Mouse (Mus musculus): Measurements from ENCODE around the gene Tmem259.

Tmem259 gene

DNA sequence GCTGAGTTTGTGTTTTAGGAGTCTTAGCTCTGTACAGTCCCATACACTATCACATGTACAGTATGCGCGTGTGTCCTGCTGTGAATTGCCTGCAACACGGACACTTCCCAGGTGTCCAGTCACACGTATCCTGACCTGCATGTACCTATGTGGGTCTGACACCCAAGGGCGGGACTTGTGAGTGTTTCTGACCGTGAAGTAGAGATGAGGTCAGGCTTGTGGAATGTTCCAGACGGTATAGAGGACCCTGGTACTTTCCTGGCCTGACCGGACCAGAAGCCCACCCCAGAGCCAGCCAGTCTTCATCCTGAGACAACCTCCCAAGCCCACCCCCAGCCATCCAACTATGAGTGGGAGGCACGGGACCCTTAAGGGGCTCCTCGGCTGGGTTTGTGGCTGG lies 31.5 kb upstream of the Tmem259 start:
- no peak for DNase-seq

DNA sequence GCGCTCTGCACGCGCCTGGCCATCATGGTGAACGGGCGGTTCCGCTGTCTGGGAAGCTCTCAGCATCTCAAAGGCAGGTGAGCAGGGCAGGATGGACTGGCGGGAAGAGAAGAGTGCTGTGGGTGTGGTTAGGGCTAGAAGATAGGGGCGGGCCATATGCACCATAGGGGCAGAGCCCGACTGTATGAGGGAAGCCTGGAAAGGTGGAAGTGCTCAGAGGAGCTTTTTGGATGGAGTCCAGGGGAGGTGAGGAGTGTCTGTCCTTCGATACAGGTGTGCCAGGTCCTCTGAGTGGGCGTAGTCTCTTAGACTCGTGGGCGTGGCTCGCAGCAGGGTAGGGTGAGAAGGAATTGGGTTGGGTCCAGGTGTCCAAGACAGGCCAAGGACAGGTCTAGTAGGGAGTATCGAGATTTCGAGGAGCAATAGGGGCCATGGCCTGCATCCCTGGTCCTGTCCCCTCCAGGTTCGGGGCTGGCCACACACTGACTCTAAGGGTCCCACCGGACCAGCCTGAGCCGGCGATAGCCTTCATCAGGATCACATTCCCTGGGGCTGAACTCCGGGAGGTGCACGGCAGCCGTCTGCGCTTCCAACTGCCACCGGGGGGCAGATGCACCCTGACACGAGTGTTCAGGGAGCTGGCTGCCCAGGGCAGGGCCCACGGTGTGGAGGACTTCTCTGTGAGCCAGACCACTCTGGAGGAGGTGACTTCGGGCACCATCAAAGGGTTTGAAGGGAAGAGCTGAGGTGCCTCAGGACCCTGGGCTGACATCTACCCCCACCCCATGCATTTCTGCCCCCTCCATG lies 30.6 kb upstream of the Tmem259 start:
- peak; percentile 66 for DNase-seq

DNA sequence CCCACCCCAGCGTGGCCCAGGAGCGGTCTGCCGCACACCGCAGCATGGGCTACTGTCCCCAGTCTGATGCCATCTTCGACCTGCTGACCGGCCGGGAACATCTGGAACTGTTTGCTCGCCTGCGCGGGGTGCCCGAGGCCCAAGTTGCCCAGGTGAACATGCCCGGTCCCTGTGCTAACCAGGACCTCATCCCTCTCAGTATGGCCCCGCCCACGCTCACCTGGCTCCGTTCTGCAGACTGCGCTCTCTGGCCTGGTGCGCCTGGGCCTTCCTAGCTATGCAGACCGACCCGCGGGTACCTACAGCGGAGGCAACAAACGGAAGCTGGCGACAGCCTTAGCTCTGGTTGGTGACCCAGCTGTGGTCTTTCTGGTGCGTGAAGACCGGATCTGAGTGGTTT lies 29.5 kb upstream of the Tmem259 start:
- DNase-seq = no peak

DNA sequence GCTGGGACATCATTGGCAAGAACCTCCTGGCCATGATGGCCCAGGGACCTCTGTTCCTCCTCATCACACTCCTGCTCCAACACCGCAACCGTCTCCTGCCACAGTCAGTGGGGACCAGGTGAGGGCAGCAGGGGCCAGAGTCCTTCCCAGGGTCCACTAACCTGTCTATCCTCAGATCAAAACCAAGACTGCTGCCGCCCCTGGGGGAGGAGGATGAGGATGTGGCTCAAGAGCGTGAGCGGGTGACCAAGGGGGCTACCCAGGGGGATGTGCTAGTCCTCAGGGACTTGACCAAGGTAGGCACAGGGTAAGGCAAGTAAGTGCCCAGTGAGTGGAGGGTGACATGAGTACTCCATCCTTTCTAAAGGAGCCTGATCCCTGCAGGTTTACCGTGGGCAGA lies 27.6 kb upstream of the Tmem259 start:
- no peak for DNase-seq

DNA sequence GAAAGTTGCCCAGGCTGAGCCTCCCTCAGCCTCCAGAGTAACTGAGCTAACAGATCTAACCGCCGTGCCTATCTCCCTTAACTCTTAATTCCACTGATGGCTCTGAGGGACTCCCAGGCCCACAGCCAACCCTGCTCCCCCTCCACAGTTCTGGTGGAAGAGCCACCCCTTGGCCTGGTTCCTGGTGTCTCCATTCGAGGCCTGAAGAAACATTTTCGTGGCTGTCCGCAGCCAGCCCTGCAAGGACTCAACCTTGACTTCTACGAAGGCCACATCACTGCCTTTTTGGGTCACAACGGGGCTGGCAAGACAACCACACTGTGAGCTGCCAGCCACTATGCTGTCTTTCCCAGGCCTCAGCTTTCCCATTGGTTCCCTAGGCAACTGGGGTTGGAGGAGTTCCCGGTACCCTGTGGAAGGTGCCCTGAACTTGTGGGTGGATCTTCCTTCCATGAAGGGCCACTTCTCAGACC lies 20.1 kb upstream of the Tmem259 start:
- no peak for DNase-seq

DNA sequence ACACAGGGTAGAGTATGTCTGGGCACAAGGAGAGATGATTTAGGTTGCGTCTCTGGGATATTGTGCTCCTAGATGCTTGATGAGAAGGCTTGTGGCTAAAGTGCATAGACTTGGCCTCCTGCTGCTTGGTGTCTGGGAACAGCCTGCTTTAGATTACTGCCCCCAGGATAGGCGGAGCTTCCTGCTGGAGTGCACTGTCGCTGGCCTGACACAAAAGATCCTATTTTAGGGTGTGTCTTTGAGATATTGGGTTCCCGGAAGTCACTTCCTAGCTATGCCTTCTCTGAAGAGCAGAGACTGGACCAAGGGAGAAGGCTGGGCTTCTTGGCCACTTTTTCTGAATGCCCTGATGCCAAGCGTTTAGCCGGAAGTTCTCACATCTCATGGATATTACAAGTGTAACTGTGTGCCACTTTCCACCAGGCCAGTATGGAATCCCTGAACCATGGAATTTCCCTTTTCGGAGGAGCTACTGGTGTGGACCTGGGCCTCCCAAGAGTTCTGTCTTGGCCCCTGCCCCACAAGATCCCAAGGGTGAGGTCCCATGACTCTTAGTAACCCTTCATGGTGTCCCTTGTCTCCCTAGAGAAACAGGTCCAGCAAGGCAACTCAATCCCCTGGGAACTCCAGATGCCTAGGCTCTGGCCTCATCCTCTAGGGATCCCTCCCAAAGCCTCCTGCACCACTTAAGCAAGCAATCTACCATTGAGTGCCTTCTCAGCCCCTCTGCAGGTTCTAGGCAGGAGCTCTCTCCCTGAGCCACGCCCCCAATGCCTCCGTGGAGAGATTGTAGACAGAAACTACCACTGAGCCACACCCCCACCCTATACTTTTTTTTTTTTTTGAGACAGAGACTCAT lies 19.5 kb upstream of the Tmem259 start:
- no peak for DNase-seq

DNA sequence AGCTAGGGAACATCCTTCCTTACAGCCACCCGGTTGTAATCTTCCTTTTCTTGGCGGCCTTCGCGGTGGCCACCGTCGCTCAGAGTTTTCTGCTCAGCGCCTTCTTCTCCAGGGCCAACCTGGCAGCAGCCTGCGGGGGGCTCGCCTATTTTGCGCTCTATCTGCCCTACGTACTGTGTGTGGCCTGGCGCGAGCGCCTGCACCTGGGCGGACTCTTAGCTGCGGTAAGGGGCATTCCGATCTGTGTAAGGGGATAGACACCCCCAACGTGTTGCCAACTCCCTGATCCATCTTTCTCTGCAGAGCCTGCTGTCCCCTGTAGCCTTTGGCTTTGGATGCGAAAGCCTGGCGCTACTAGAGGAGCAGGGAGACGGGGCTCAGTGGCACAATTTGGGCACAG lies 18.7 kb upstream of the Tmem259 start:
- no peak for DNase-seq

DNA sequence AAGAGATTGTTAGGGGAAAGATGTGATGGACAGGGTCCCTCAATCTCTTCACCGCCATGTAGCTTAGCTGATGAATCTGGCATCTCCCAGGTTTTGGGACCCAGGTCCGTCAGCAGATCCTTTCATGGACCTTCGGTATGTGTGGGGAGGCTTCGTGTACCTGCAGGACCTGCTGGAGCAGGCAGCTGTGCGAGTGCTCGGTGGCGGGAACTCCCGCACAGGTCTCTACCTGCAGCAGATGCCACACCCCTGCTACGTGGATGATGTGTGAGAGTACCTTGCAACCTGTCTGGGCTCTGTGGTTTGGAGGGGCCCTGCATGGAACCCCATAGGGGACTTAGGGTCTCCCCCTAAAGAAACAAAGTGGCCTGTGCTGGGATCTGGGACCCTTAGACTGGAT lies 17.8 kb upstream of the Tmem259 start:
- DNase-seq = no peak

DNA sequence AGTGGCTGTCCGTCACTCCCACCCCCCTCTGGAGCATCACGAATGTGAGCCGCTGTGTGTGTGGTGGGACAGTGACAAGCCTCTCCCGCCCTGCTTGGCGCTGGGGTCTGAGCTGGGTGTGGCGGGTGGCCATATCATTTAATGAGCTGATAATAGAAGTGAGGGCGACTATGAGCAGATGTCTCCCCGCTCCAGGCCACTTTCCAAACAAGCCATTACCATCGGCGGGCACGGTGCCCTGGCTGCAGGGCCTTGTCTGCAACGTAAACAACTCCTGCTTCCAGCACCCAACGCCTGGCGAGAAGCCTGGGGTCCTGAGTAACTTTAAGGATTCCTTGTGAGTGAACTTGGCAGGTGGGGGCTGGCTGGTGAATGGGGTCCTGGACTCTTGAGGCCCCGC lies 13.7 kb upstream of the Tmem259 start:
- DNase-seq = no peak

DNA sequence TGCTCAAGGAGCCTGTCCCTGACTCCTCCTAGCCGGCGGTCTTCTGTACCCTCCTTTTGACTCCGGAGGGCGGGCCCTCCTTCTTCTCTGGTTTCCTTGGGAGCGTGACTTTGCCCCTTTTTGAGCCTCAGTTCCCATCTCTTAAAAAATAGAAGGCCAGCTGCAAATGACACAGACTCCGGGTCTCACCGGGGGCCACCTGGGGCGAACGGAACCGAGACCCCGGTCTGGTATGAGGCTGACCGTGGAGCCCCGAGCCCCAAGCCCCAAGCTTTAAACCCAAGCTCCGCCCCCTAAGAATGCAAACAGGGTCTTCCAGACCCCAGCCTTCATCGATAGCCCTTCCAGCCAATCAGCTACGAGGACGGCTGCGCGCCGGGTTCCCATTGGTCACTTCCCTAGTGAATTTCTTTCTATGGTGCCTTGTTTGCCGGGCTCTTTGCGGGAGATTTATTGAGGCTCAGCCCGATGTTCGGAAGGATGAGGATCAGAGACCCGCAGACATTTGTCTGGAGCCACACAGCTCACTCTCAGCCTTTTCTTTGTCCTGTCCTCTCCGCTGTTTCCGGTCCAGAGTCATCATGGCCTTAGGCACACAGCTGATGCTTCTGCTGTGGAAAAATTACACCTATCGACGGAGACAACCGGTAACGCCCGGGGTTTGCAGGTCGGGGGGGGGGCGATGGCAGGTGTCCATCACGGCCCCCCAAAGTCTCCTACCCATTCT lies 13.1 kb upstream of the Tmem259 start:
- DNase-seq = peak; percentile 84

DNA sequence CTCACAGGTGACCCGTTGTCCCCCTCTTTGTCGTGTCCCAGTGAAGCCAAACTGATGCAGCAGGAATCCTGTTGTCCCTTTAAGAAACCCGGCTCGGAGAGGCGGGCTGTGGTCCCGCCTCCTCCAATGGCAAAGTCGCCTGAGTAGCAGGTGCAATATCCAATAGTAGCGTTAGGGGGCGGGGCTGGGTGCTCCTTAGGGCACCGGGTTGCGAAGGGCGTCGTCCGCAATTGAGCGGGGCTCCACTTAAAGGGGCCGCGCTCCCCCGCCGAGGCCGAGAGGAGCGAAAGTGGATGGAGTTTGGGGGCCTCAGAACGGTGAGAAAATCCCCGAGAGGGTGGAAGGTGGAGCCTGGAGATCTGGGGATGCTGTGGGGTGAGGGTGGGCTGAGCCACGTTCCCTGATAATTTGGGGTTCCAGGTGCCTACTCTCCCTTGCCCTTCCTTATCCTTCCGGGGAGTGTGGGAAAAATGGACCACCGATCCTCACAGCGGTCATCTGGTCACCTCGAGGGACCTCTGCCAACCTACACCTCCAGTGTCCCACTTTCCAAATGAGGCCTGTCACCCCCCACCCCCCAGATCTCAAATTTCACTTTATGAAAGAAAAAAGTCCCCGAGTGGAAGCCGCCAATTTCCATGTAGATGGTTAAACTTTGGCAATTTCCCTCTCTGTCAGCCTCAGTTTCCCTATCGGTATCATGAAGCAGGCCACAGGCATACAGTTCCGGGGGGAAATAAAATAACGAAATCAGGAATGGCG lies 12.3 kb upstream of the Tmem259 start, which contains the start of gene Abca7:
Gene Abca7, plus strand, starts transcription at position 223 of the 762 bp plus-strand sequence.
- DNase-seq = peak; percentile 99

DNA sequence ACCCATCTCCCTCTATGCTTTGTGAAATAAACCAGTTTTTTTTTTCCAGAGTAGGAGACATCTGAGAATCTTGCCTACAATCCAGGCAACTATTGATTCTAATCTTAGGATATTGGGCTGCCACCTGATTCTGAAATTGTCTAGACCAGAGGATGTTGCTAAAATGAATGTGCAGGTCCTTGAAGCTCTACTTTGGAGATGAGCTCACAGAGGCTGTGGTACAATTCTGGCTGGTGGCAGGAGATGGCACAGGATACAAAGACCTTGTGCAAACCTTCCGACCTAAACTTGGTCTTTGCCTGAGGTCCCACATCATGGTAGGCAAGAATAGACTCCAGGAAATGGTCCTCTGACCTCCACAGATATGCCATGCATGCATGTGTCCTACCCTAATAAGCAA lies 11.5 kb upstream of the Tmem259 start:
- DNase-seq = no peak

DNA sequence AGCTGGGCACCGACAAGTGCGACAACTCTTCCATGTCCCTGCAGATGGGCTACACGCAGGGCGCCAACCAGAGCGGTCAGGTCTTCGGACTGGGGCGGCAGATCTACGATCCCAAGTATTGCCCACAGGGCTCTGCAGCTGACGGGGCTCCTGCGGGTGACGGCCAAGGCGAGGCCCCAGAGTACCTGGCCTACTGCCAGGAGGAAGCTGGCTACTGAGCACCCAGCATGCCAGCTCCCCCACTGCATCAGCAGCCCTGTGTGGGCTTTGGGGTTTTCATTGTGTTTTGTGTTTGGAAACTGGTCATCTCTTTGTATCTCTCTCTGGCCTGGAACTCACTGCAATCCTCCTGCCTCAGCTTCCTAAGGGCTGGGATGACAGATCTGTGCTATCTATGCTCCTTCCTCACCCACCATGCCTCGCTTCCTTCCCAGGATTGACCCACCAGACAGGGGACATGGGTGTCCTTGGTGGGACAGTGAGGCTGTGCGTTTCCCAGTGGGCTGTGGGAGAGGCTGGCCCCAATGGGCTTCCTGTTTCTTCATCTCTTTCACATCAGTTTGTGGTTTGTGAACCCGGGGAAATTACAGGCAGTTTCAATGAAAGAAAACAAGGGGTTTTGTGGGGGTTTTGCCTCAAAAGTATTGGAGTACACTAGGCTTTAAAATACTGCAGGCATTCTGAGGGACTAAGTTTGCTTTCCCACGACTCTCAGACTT lies 10.4 kb upstream of the Tmem259 start:
- peak; percentile 47 for DNase-seq

DNA sequence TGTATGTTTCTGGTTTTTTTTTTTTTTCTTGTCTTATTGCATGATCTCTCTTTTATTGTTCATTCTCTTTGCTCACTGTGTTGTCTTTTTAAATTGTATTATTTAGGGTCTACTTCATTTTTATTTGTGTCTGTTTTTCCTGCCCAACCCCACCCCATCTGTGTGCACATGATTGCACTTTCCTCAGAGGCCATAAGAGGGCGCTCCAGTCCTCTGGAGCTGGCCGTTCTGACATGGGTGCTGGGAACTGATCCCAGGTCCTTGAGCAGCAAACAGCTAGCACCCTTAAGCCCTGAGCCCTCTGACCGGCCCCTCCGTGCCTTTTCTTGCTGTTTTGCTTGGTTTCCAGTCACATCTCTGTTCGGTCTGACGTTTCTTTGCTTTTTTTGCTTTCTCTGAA lies 7.4 kb upstream of the Tmem259 start:
- DNase-seq = no peak

DNA sequence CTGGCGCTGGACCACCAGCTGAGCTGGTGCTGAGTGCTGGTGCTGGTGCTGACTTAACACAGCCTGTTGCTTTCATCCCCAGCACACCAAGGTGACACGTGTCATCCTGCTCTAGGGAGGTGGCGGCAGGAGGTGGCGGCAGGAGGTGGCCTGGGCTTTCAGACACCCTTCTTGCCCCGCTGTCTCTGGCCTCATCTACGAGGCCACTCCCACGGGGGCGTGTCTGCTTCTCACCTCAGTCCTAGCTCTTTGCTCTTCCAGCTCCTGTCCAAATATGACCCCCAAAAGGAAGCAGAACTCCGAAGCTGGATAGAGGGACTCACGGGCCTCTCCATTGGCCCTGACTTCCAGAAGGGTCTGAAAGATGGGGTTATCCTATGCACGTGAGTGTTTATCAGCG lies 7.0 kb upstream of the Tmem259 start:
- DNase-seq = no peak

DNA sequence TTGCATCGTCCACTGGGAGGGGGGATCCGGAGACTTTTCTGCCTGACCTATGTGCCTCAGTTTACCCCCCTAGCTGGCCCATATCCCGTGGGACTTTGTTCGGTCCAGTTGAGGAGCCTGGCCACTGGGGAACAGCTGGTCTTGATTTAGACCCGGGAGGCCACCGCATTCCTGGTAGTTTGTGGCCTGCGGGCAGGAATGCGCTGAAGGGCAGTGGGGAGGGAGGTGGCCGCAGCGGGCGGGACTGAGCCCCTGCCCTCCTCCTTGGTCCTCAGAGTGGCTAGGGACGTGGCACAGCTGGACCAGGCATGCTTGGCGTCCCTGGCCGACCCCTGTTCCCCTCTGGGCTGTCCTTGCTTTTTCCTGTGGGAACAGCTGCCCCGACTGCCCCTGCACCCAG lies 5.7 kb upstream of the Tmem259 start:
- no peak for DNase-seq

DNA sequence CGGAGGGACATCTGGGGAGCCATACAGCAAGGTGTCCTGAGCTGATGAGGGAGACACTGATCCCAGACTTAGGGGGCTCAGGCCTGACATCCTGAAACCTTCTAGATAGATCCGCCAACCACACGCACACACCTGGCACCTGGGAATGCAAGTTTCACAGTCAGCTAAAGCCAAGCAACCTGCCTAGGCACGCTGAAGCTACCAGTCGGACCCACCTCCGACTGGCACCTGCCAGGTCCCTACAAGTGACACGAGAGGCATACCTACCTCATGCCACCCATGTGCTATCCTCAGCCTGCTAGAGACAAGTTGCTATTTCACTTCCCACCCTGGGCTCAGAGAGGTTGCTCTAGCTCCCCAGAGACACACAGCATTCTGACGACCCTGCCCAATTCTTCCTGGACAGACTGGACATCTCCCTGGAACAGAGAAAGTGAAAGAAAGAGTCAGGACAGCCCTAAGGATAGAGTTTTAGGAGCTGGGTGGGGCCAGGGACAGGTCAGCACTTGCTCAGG lies 5.2 kb upstream of the Tmem259 start:
- DNase-seq = no peak

DNA sequence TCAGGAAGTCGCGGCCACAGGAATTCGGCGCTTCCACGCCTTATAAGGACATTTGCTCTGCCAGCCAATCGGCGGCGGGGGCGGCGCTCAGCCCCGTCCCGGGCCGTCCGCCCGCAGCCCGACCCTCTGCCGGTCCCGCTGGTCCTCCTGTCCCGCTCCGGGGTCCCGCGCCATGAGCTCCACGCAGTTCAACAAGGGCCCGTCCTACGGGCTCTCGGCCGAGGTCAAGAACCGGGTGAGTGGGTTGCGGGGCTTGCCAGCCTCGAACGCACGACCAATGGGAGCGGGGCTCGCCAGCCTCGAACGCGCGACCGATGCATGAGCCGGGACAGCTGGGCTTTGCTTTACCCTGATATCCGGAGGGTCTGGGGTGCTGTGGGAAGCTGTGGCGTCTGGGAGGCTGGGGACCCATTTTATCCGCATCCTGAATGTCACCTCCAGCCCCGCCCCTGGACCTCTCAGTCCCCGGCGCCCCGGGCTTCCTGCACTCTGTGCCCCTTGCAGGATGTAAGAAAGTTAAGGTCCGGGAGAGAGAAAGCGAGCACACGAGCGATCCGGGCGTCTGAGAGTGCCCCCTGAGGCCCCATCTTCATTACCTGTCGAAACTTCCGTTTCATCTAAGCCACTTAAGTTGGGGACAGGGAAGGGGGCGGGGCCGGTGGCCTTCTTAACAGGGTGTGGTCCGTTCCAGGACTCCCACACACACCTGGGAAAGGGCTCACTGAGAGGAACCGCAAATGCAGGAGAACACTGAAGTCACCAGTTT lies 4.6 kb upstream of the Tmem259 start, which contains the start of gene Cnn2:
Gene Cnn2, plus strand, starts transcription at position 79 of the 766 bp plus-strand sequence.
- DNase-seq = peak; percentile 74

DNA sequence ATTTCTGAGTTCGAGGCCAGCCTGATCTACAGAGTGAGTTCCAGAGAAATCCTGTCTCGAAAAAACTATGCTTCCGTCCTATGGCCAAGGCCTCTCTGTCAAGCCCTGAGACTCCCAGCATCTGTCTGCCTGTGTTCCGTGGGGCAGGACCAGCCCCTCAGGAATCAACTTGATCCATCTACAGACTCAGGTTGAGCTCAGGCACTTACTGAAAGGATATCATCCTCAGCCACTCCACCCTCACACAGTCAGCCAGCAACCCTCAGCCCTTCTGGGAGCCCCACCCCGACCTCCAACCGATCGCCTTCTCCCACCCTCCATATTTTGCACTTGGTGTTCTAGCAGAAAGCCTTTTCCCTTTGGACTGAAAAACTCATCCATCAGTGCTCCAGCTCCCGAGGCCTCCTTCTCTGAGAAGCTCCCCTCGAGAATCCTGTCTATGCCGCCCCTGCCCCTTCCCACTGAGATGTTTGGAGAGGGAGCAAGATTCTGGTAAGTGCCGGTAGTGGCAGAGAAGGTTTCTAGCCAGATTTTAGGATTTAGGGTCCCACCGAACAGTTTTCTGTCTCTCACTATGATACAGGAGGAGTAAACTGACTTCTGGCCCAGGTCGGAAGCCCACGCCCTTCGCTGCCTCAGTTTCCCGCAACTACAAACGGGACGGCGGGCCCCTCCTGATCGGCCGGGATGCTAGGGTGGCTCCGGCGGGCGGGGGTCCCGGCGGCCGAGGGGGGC lies 3.8 kb upstream of the Tmem259 start:
- no peak for DNase-seq

DNA sequence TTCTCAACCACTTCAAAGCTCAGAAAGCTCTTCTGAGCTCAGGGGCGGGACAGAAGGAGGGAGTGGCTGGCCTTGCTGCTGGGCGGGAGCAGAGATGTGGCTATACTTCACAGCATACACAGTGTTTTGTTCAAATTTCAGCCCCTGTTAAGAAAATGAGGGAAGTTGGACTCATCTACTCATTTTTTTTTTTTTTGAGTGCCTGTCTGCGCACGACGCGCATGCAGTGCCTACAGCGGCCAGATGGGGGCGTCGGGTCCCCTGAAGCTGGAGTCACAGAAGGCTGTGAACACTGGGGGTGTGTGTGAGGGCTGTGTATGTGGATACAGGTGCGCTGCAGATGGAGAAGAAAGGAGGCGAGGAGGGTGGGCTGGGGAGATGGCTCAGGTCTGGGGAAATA lies 2.8 kb upstream of the Tmem259 start:
- peak; percentile 97 for DNase-seq

Data from thymus, postnatal 4 days (tissue).